Mouse (Mus musculus): ENCODE measurements at regions not wholly inside any gene's neighbourhood (a gene's known extent, or its start where the extent isn't known, plus 50 kb on each side); places are given as distances from the start of the nearest gene placed in this dataset.

GRCm38 (mm10) chr13:34446806-34447205, 101.8 kb upstream of the Slc22a23 start:
- no peak for ATAC-seq (ENCODE audit: low FRiP score, low read depth)
- no peak overlapping the region for H3K9ac ChIP-seq (ENCODE audit: low read depth, low read length, severe bottlenecking)

GRCm38 (mm10) chr13:34446327-34446726, 101.3 kb upstream of the Slc22a23 start:
- DNase-seq (ENCODE audit: low spot score): no peak
- Histone ChIP-seq H3K4me3 (replicated peaks; ENCODE audit: low read length) (no peak overlapping the region), H3K4me2 (replicated peaks; ENCODE audit: low read depth, low read length, severe bottlenecking) (no peak overlapping the region), H3K9ac (ENCODE audit: low read depth, low read length, severe bottlenecking) (no peak overlapping the region), H3K27me3 (ENCODE audit: control insufficient read depth, insufficient read depth, low read length) (no peaks in the 10 kb centered on the region), H3K27ac (replicated peaks; ENCODE audit: low read depth, low read length) (no peak overlapping the region), H3K9me3 (ENCODE audit: control insufficient read depth, low read length) (no peaks in the 10 kb centered on the region), H3K36me3 (ENCODE audit: control insufficient read depth, insufficient read depth, low read length) (no peaks in the 10 kb centered on the region), H3K4me1 (ENCODE audit: control insufficient read depth, insufficient read depth, low read length) (no peaks in the 10 kb centered on the region)
- TF ChIP-seq POLR2A (IDR thresholded peaks at IDR 0.05; ENCODE audit: borderline replicate concordance, extremely low read depth, insufficient read depth, insufficient read length): no peak
- no peak for ATAC-seq (ENCODE audit: low FRiP score, low read depth)
- WGBS: 63% methylated on average over 8 of the region's 8 CpGs

More at GRCm38 (mm10) chr13:34446806-34447205, 101.8 kb upstream of the Slc22a23 start:
- H3K4me2 ChIP-seq (replicated peaks; ENCODE audit: low read depth, low read length, severe bottlenecking): no peak overlapping the region
- H3K27ac ChIP-seq (replicated peaks; ENCODE audit: low read depth, low read length): no peak overlapping the region
- H3K27me3 ChIP-seq (ENCODE audit: control insufficient read depth, insufficient read depth, low read length): no peaks in the 10 kb centered on the region
- no peaks in the 10 kb centered on the region for H3K36me3 ChIP-seq (ENCODE audit: control insufficient read depth, insufficient read depth, low read length)
- no peak overlapping the region for H3K4me3 ChIP-seq (replicated peaks; ENCODE audit: low read length)
- H3K4me1 ChIP-seq (ENCODE audit: control insufficient read depth, insufficient read depth, low read length): no peaks in the 10 kb centered on the region
- no peak for TF ChIP-seq POLR2A (IDR thresholded peaks at IDR 0.05; ENCODE audit: borderline replicate concordance, extremely low read depth, insufficient read depth, insufficient read length)
- no peaks in the 10 kb centered on the region for H3K9me3 ChIP-seq (ENCODE audit: control insufficient read depth, low read length)
- DNase-seq (ENCODE audit: low spot score): no peak

DNA sequence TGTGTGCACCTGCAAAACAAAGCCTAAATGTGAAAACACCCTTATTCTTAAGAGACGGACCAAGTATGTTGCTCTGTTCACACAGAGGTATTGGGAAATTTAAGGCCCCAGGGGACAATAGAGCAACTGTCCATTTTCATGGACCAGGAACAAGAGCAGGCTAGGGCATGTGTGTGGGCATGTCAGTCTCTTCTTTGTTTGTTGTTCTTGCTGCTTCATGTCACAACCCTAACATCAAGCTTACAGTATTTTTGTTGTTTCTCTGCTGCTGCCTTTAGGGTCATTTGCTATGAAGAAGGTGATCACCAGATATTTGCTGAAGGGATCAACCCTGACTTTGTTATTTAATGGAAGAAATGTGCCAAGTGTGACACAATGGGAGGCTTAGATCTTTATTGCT, 96.4 kb upstream of the Slc22a23 start:
- Histone ChIP-seq H3K9ac (ENCODE audit: low read depth, low read length, severe bottlenecking) (no peak overlapping the region), H3K9me3 (ENCODE audit: control insufficient read depth, low read length) (no peaks in the 10 kb centered on the region), H3K4me2 (replicated peaks; ENCODE audit: low read depth, low read length, severe bottlenecking) (no peak overlapping the region), H3K36me3 (ENCODE audit: control insufficient read depth, insufficient read depth, low read length) (no peaks in the 10 kb centered on the region), H3K4me1 (ENCODE audit: control insufficient read depth, insufficient read depth, low read length) (no peaks in the 10 kb centered on the region), H3K27me3 (ENCODE audit: control insufficient read depth, insufficient read depth, low read length) (no peaks in the 10 kb centered on the region), H3K27ac (replicated peaks; ENCODE audit: low read depth, low read length) (no peak overlapping the region), H3K4me3 (replicated peaks; ENCODE audit: low read length) (no peak overlapping the region)
- no peak for TF ChIP-seq POLR2A (IDR thresholded peaks at IDR 0.05; ENCODE audit: borderline replicate concordance, extremely low read depth, insufficient read depth, insufficient read length)
- ATAC-seq (ENCODE audit: low FRiP score, low read depth) (no peak), DNase-seq (ENCODE audit: low spot score) (no peak)
- WGBS: 76% methylated on average over 1 of the region's 1 CpGs

- no peak for ATAC-seq (ENCODE audit: low FRiP score, low read depth)
Measured at GRCm38 (mm10) chr13:34427527-34427926, 82.5 kb upstream of the Slc22a23 start.

DNA sequence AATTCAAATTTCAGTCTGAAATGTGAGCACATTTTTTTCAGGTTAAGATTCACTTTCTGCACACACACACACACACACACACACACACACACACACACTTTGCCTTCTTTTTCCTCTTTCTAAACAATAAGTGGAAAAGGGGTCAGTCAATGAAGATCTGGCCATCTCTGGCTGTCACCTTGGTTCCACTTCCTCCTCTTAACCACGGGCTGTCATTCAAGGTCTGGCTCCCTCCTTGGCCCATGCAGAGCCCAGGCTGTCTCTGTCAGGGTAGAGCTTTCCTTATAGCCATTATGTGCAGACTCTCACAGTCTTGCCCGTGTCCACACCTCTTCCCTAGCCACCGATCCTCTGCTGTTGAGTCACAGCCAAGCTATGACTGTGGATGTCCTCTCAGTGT, 79.9 kb upstream of the Slc22a23 start:
- no peak overlapping the region for H3K27ac ChIP-seq (replicated peaks; ENCODE audit: low read depth, low read length)
- H3K9me3 ChIP-seq (ENCODE audit: control insufficient read depth, low read length): no peaks in the 10 kb centered on the region
- no peak for TF ChIP-seq POLR2A (IDR thresholded peaks at IDR 0.05; ENCODE audit: borderline replicate concordance, extremely low read depth, insufficient read depth, insufficient read length)
- H3K4me1 ChIP-seq (ENCODE audit: control insufficient read depth, insufficient read depth, low read length): no peaks in the 10 kb centered on the region
- no peak overlapping the region for H3K4me2 ChIP-seq (replicated peaks; ENCODE audit: low read depth, low read length, severe bottlenecking)
- H3K4me3 ChIP-seq (replicated peaks; ENCODE audit: low read length): no peak overlapping the region
- no peak for ATAC-seq (ENCODE audit: low FRiP score, low read depth)
- H3K36me3 ChIP-seq (ENCODE audit: control insufficient read depth, insufficient read depth, low read length): no peaks in the 10 kb centered on the region
- no peak overlapping the region for H3K9ac ChIP-seq (ENCODE audit: low read depth, low read length, severe bottlenecking)
- no peaks in the 10 kb centered on the region for H3K27me3 ChIP-seq (ENCODE audit: control insufficient read depth, insufficient read depth, low read length)
- WGBS: 86% methylated on average over 3 of the region's 3 CpGs
- DNase-seq (ENCODE audit: low spot score): no peak

More at GRCm38 (mm10) chr13:34427527-34427926, 82.5 kb upstream of the Slc22a23 start:
- Histone ChIP-seq H3K27ac (replicated peaks; ENCODE audit: low read depth, low read length) (no peak overlapping the region), H3K4me2 (replicated peaks; ENCODE audit: low read depth, low read length, severe bottlenecking) (no peak overlapping the region), H3K9me3 (ENCODE audit: control insufficient read depth, low read length) (no peaks in the 10 kb centered on the region), H3K9ac (ENCODE audit: low read depth, low read length, severe bottlenecking) (no peak overlapping the region), H3K4me3 (replicated peaks; ENCODE audit: low read length) (no peak overlapping the region), H3K4me1 (ENCODE audit: control insufficient read depth, insufficient read depth, low read length) (no peaks in the 10 kb centered on the region), H3K36me3 (ENCODE audit: control insufficient read depth, insufficient read depth, low read length) (no peaks in the 10 kb centered on the region), H3K27me3 (ENCODE audit: control insufficient read depth, insufficient read depth, low read length) (no peaks in the 10 kb centered on the region)
- TF ChIP-seq POLR2A (IDR thresholded peaks at IDR 0.05; ENCODE audit: borderline replicate concordance, extremely low read depth, insufficient read depth, insufficient read length): no peak
- DNase-seq (ENCODE audit: low spot score): no peak
- WGBS: 83% methylated on average over 1 of the region's 1 CpGs

DNA sequence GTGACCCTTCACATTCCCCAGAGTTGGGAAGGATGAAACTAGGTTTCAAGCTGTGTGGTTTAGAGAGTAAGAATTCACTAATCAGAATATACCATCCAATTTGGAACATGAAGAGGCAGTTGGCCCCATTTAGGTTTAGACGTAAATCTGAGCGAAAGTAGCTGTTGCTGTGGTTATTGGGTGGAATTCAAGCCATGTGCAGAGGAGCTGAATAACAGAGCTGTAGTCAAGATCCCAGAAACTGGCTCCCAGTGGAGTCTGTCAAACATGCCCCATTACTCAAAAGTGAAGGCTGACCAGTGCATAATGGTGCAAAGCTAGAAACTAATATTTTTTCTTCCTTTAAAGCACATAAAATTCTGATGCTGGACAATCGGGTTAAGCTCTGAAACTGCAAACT, 76.7 kb upstream of the Slc22a23 start:
- DNase-seq (ENCODE audit: low spot score) (no peak), ATAC-seq (ENCODE audit: low FRiP score, low read depth) (no peak)
- Histone ChIP-seq H3K9me3 (ENCODE audit: control insufficient read depth, low read length) (no peaks in the 10 kb centered on the region), H3K27ac (replicated peaks; ENCODE audit: low read depth, low read length) (no peak overlapping the region), H3K9ac (ENCODE audit: low read depth, low read length, severe bottlenecking) (no peak overlapping the region), H3K27me3 (ENCODE audit: control insufficient read depth, insufficient read depth, low read length) (no peaks in the 10 kb centered on the region), H3K4me3 (replicated peaks; ENCODE audit: low read length) (no peak overlapping the region), H3K36me3 (ENCODE audit: control insufficient read depth, insufficient read depth, low read length) (no peaks in the 10 kb centered on the region), H3K4me2 (replicated peaks; ENCODE audit: low read depth, low read length, severe bottlenecking) (no peak overlapping the region), H3K4me1 (ENCODE audit: control insufficient read depth, insufficient read depth, low read length) (no peaks in the 10 kb centered on the region)
- TF ChIP-seq POLR2A (IDR thresholded peaks at IDR 0.05; ENCODE audit: borderline replicate concordance, extremely low read depth, insufficient read depth, insufficient read length): no peak
- WGBS: 49% methylated on average over 3 of the region's 3 CpGs

Data from limb, embryonic 14.5 days (tissue).